Mouse (Mus musculus): ENCODE measurements around the gene Frmpd1. TPM values are rescaled to one million over a fixed set of nuclear protein-coding genes. Genes with fewer than 3 reads are reported as not detected.
A peak's percentile ranks its signal among the peaks of the same experiment; 100 is the strongest.

Gene Frmpd1
- total and polyA plus RNA-seq, 2 experiments from 2014 or later, result 3.0 to 9.6 TPM

GRCm38 (mm10) chr4:45242163-45242562, 57.5 kb downstream of the Frmpd1 start:
- no peak for TF ChIP-seq CTCF (IDR thresholded peaks at IDR 0.05)
- no peaks in the 10 kb centered on the region for H3K27me3 ChIP-seq (ENCODE audit: insufficient read depth, low read length)
- no peak for ATAC-seq (ENCODE audit: low FRiP score)
- no peak overlapping the region for H3K4me2 ChIP-seq (ENCODE audit: low read depth, low read length, poor library complexity, severe bottlenecking)
- H3K27ac ChIP-seq (ENCODE audit: low read depth, low read length), result no peak overlapping the region
- no peaks in the 10 kb centered on the region for H3K36me3 ChIP-seq (ENCODE audit: insufficient read depth, low read length)
- no peak overlapping the region for H3K9ac ChIP-seq (replicated peaks; ENCODE audit: low read length, poor library complexity, severe bottlenecking)
- 88% methylated on average over 7 of the region's 7 CpGs for WGBS
- DNase-seq (ENCODE audit: low spot score), result no peak
- no peaks in the 10 kb centered on the region for H3K9me3 ChIP-seq (ENCODE audit: low read length)
- no peaks in the 10 kb centered on the region for H3K4me1 ChIP-seq (ENCODE audit: insufficient read depth, low read length)
- H3K4me3 ChIP-seq (ENCODE audit: low read depth, low read length), result no peak overlapping the region

DNA sequence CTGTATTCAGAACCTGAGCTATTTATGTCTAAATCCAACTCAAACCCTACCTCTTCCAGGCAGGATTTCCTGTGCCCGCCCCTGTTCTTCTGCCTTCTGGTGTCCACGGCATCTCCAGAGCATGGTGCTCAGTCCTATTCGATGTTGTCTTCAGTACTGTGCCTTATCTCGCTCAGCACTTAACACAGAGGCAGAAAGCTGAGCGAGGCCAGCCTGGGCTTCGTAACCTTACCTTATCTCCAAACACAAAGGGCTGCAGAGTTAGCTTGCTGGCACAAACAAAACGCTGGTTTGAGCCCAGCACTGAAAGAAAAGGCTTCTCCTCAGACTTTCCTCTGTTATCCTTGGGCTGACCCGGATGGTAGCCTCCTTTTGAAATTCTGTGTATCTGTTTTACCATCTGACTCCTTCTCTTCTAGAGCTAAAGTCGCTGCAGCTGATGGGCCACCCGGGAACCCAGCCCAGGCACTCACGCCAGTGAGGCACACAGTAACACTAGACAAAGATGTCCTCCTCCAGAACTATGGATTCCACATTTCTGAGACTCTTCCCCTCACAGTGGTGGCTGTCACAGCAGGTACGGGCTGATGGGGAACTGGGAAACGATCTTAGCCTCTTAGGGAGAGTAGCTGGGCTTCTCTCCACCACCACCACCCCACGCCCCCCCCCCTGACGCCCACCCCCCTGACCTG, 58.7 kb downstream of the Frmpd1 start:
- Histone ChIP-seq H3K27ac (ENCODE audit: low read depth, low read length) (no peak overlapping the region), H3K9me3 (ENCODE audit: low read length) (no peaks in the 10 kb centered on the region), H3K27me3 (ENCODE audit: insufficient read depth, low read length) (no peaks in the 10 kb centered on the region), H3K4me2 (ENCODE audit: low read depth, low read length, poor library complexity, severe bottlenecking) (no peak overlapping the region), H3K4me3 (ENCODE audit: low read depth, low read length) (no peak overlapping the region), H3K4me1 (ENCODE audit: insufficient read depth, low read length) (no peaks in the 10 kb centered on the region), H3K9ac (replicated peaks; ENCODE audit: low read length, poor library complexity, severe bottlenecking) (no peak overlapping the region), H3K36me3 (ENCODE audit: insufficient read depth, low read length) (no peaks in the 10 kb centered on the region)
- no peak for DNase-seq (ENCODE audit: low spot score)
- no peak for TF ChIP-seq CTCF (IDR thresholded peaks at IDR 0.05)
- ATAC-seq (ENCODE audit: low FRiP score), result no peak
- WGBS, result 67% methylated on average over 15 of the region's 15 CpGs

- WGBS, result 49% methylated on average over 8 of the region's 8 CpGs
- H3K9me3 ChIP-seq (ENCODE audit: low read length), result no peaks in the 10 kb centered on the region
- ATAC-seq (ENCODE audit: low FRiP score), result no peak
- no peak overlapping the region for H3K27ac ChIP-seq (ENCODE audit: low read depth, low read length)
- DNase-seq (ENCODE audit: low spot score), result no peak
- H3K36me3 ChIP-seq (ENCODE audit: insufficient read depth, low read length), result no peaks in the 10 kb centered on the region
- no peak overlapping the region for H3K4me3 ChIP-seq (ENCODE audit: low read depth, low read length)
- H3K9ac ChIP-seq (replicated peaks; ENCODE audit: low read length, poor library complexity, severe bottlenecking), result no peak overlapping the region
- H3K27me3 ChIP-seq (ENCODE audit: insufficient read depth, low read length), result no peaks in the 10 kb centered on the region
- no peak overlapping the region for H3K4me2 ChIP-seq (ENCODE audit: low read depth, low read length, poor library complexity, severe bottlenecking)
- H3K4me1 ChIP-seq (ENCODE audit: insufficient read depth, low read length), result 0 out of 2 replicates have a peak, but pooled peaks cover 5% of the 10 kb centered on the region
- TF ChIP-seq CTCF (IDR thresholded peaks at IDR 0.05), result no peak
Measured at GRCm38 (mm10) chr4:45251265-45251664, 66.6 kb downstream of the Frmpd1 start.

DNA sequence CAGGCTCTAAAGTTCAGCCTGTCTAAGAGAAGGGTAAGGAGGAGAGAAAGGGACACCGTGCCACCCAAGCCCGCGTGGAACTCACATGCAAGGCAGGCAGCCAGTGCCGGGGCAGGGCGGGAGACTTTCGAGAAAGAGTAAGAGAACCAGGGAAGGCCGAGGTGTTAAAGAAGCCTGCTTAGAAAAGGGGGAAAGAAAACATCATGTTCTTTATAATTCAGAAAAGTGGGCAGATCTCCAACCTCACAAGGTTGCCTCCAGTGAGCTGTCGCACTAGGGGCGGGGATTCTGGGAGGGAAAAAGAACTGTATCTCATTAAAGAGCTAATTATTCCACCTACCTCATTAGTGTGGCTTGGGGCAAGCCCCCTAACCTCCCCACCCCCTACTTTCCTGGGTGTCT, 68.2 kb downstream of the Frmpd1 start:
- Histone ChIP-seq H3K4me1 (ENCODE audit: insufficient read depth, low read length) (0 out of 2 replicates have a peak, but pooled peaks cover 5% of the 10 kb centered on the region), H3K27me3 (ENCODE audit: insufficient read depth, low read length) (no peaks in the 10 kb centered on the region), H3K4me3 (ENCODE audit: low read depth, low read length) (no peak overlapping the region), H3K27ac (ENCODE audit: low read depth, low read length) (no peak overlapping the region), H3K9me3 (ENCODE audit: low read length) (no peaks in the 10 kb centered on the region), H3K4me2 (ENCODE audit: low read depth, low read length, poor library complexity, severe bottlenecking) (no peak overlapping the region), H3K9ac (replicated peaks; ENCODE audit: low read length, poor library complexity, severe bottlenecking) (no peak overlapping the region), H3K36me3 (ENCODE audit: insufficient read depth, low read length) (no peaks in the 10 kb centered on the region)
- WGBS, result 44% methylated on average over 9 of the region's 9 CpGs
- DNase-seq (ENCODE audit: low spot score) (peak; percentile 38), ATAC-seq (ENCODE audit: low FRiP score) (no peak)
- TF ChIP-seq CTCF (IDR thresholded peaks at IDR 0.05), result no peak

- H3K4me3 ChIP-seq (ENCODE audit: low read depth, low read length), result no peak overlapping the region
- peak overlapping the region; percentile 57 for H3K27ac ChIP-seq (ENCODE audit: low read depth, low read length)
- H3K36me3 ChIP-seq (ENCODE audit: insufficient read depth, low read length), result no peaks in the 10 kb centered on the region
- no peak overlapping the region for H3K9ac ChIP-seq (replicated peaks; ENCODE audit: low read length, poor library complexity, severe bottlenecking)
- peak; percentile 56 for ATAC-seq (ENCODE audit: low FRiP score)
- H3K27me3 ChIP-seq (ENCODE audit: insufficient read depth, low read length), result no peaks in the 10 kb centered on the region
- 24% methylated on average over 11 of the region's 11 CpGs for WGBS
- peak; percentile 81 for DNase-seq (ENCODE audit: low spot score)
- H3K9me3 ChIP-seq (ENCODE audit: low read length), result no peaks in the 10 kb centered on the region
- 0 out of 2 replicates have a peak, but pooled peaks cover 5% of the 10 kb centered on the region for H3K4me1 ChIP-seq (ENCODE audit: insufficient read depth, low read length)
- no peak overlapping the region for H3K4me2 ChIP-seq (ENCODE audit: low read depth, low read length, poor library complexity, severe bottlenecking)
- TF ChIP-seq CTCF (IDR thresholded peaks at IDR 0.05), result no peak
Measured at GRCm38 (mm10) chr4:45253839-45254601, 69.3 kb downstream of the Frmpd1 start.

All from midbrain, postnatal 0 days (tissue).